In the genomic region with DNA sequence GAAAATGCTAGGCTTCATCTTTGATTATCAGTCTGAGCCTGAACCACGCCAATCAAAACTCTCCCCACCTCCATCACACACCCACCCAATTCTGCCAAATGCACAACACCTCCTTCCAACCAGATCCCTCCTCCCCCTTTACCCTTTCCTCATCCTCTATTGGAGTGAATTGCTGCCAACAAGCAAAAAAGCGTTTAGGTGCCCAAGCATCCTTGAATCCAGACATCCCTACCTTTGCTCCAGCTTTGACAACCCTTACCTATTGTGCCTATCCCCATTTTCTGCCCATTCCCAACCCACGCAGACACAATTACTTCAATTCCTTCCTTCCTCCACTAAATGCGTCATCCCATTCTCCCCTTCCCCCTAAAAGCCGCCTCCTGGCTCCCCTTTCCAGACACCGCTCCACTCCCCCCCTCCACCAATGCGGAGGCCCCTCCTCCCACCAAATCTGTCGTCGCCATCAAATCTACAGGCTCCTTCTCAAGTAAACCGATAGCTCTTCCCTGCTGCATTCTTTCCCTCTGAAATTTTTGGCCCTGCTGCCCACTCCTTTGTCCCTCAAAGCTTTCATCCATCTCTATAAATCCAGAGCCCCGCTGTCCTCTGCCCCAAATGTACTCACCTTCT, we compare ENCODE assay signal across 8 mouse cellular contexts. TPM values are rescaled to one million over a fixed set of nuclear protein-coding genes. Genes with fewer than 3 reads are reported as not detected.
DNase-seq lines count a peak whose midpoint lies in the region; ATAC-seq lines count a peak whose summit lies in the region.

No protein-coding gene starts in this region.

- no peak for ATAC-seq in embryonic facial prominence, embryonic 12.5 days (ENCODE audit: insufficient number of reproducible peaks, insufficient read depth, low FRiP score, low TSS enrichment)
- no peak for ATAC-seq in hindbrain, embryonic 12.5 days (ENCODE audit: low FRiP score)
- ATAC-seq in limb, embryonic 13.5 days (ENCODE audit: low FRiP score, low read depth), result no peak

- H3K36me3 ChIP-seq in embryonic facial prominence, embryonic 12.5 days, result peaks cover 24% of the 10 kb centered on the region
- H3K36me3 ChIP-seq in hindbrain, embryonic 12.5 days, result peaks cover 12% of the 10 kb centered on the region
- H3K36me3 ChIP-seq in limb, embryonic 13.5 days, result peaks cover 23% of the 10 kb centered on the region

- peaks cover 39% of the 10 kb centered on the region for H3K4me1 ChIP-seq in embryonic facial prominence, embryonic 12.5 days
- peaks cover 40% of the 10 kb centered on the region for H3K4me1 ChIP-seq in hindbrain, embryonic 12.5 days
- peaks cover 46% of the 10 kb centered on the region for H3K4me1 ChIP-seq in limb, embryonic 13.5 days

- peak overlapping the region; percentile 92 for H3K27ac ChIP-seq in embryonic facial prominence, embryonic 12.5 days
- peak overlapping the region; percentile 92 for H3K27ac ChIP-seq in hindbrain, embryonic 12.5 days
- H3K27ac ChIP-seq in limb, embryonic 13.5 days, result peak overlapping the region; percentile 92

- H3K9ac ChIP-seq in embryonic facial prominence, embryonic 12.5 days, result peak overlapping the region; percentile 89
- H3K9ac ChIP-seq in hindbrain, embryonic 12.5 days, result peak overlapping the region; percentile 96
- H3K9ac ChIP-seq in limb, embryonic 13.5 days, result peak overlapping the region; percentile 91

- H3K9me3 ChIP-seq in embryonic facial prominence, embryonic 12.5 days, result no peaks in the 10 kb centered on the region
- H3K9me3 ChIP-seq in hindbrain, embryonic 12.5 days (replicated peaks), result no peaks in the 10 kb centered on the region
- H3K9me3 ChIP-seq in limb, embryonic 13.5 days, result no peaks in the 10 kb centered on the region

- peak; percentile 51 to 80 for DNase-seq in adrenal gland, adult (ENCODE audit: inconsistent age in 2 of 2, low spot score in 1 of 2)
- DNase-seq in adrenal gland, postnatal 25 days, result no peak
- DNase-seq in CD4-positive helper T cell, adult 2 months (ENCODE audit: low read depth, low spot score), result peak; percentile 43
- peak; percentile 42 for DNase-seq in neural tube, embryonic 10.5 days (ENCODE audit: extremely low spot score, low spot score)
- no peak for DNase-seq in gastrocnemius, postnatal 10 days

- peak overlapping the region; percentile 92 for H3K4me3 ChIP-seq in embryonic facial prominence, embryonic 12.5 days
- peak overlapping the region; percentile 95 for H3K4me3 ChIP-seq in hindbrain, embryonic 12.5 days
- peak overlapping the region; percentile 93 for H3K4me3 ChIP-seq in limb, embryonic 13.5 days

- peak overlapping the region; percentile 67 for H3K4me2 ChIP-seq in embryonic facial prominence, embryonic 12.5 days (replicated peaks)
- H3K4me2 ChIP-seq in hindbrain, embryonic 12.5 days (replicated peaks), result peak overlapping the region; percentile 75
- peak overlapping the region; percentile 76 for H3K4me2 ChIP-seq in limb, embryonic 13.5 days (replicated peaks)

- 4% methylated on average over 11 of the region's 11 CpGs for WGBS in embryonic facial prominence, embryonic 12.5 days
- 4% methylated on average over 11 of the region's 11 CpGs for WGBS in hindbrain, embryonic 12.5 days
- WGBS in limb, embryonic 13.5 days, result 4% methylated on average over 11 of the region's 11 CpGs

- no peaks in the 10 kb centered on the region for H3K27me3 ChIP-seq in embryonic facial prominence, embryonic 12.5 days
- H3K27me3 ChIP-seq in hindbrain, embryonic 12.5 days, result no peaks in the 10 kb centered on the region
- no peaks in the 10 kb centered on the region for H3K27me3 ChIP-seq in limb, embryonic 13.5 days

RNA-seq across cellular contexts. Expression of gene Mtch1, which starts 1.1 kb away (rescaled TPM):
- total RNA-seq in adrenal gland, postnatal 25 days (2021), result 231 and 242 TPM in 2 replicates
- 420 and 454 TPM in 2 replicates for polyA plus RNA-seq in embryonic facial prominence, embryonic 12.5 days (2016; fragmentation: Nextera tagmentation; extraction: Ambion mirVana)
- polyA plus RNA-seq in hindbrain, embryonic 12.5 days (2016; fragmentation: Nextera tagmentation; extraction: Ambion mirVana), result 438 and 466 TPM in 2 replicates
- polyA plus RNA-seq in limb, embryonic 13.5 days (2015; fragmentation: Nextera tagmentation; extraction: Ambion mirVana), result 328 and 333 TPM in 2 replicates
- total RNA-seq in gastrocnemius, postnatal 10 days (2021), result 100 to 1,000 TPM; 197 to 221 TPM

RNA-seq across cellular contexts. Expression of gene Fgd2, which starts 14.1 kb away (rescaled TPM):
- 1.6 and 3.0 TPM in 2 replicates for total RNA-seq in adrenal gland, postnatal 25 days (2021)
- 9.2 and 9.3 TPM in 2 replicates for polyA plus RNA-seq in embryonic facial prominence, embryonic 12.5 days (2016; fragmentation: Nextera tagmentation; extraction: Ambion mirVana)
- 4.3 and 7.0 TPM in 2 replicates for polyA plus RNA-seq in hindbrain, embryonic 12.5 days (2016; fragmentation: Nextera tagmentation; extraction: Ambion mirVana)
- 4.3 and 6.7 TPM in 2 replicates for polyA plus RNA-seq in limb, embryonic 13.5 days (2015; fragmentation: Nextera tagmentation; extraction: Ambion mirVana)
- 1 to 10 TPM; 3.5 to 3.9 TPM for total RNA-seq in gastrocnemius, postnatal 10 days (2021)

RNA-seq across cellular contexts. Expression of gene Pi16, which starts 29.1 kb away (rescaled TPM):
- 9.5 and 13.2 TPM in 2 replicates for total RNA-seq in adrenal gland, postnatal 25 days (2021)
- 0.49 and 0.59 TPM in 2 replicates for polyA plus RNA-seq in embryonic facial prominence, embryonic 12.5 days (2016; fragmentation: Nextera tagmentation; extraction: Ambion mirVana)
- polyA plus RNA-seq in hindbrain, embryonic 12.5 days (2016; fragmentation: Nextera tagmentation; extraction: Ambion mirVana), result 0.97 and 1.2 TPM in 2 replicates
- polyA plus RNA-seq in limb, embryonic 13.5 days (2015; fragmentation: Nextera tagmentation; extraction: Ambion mirVana), result 0.45 and 0.46 TPM in 2 replicates
- total RNA-seq in gastrocnemius, postnatal 10 days (2021), result 10 to 100 TPM; 38.8 to 45.1 TPM

Comparison
In these comparisons a context has a peak if more than half of its experiments do, and no peak if none do; other contexts are left out.
1. DNase-seq: peak in adrenal gland, adult (2 of 2), CD4-positive helper T cell, adult 2 months (single experiment) and neural tube, embryonic 10.5 days (single experiment); none in adrenal gland, postnatal 25 days (single experiment) and gastrocnemius, postnatal 10 days (single experiment).
2. Peak in every context shown above with its lines, with median percentiles within 50 percentile points of each other: H3K27ac ChIP-seq, H3K4me2 ChIP-seq, H3K4me3 ChIP-seq and H3K9ac ChIP-seq.